Mouse (Mus musculus) cerebellum, adult 11 months (tissue): ENCODE data around the gene Timm9.
"Not testable (repeated sequence)": the region's sequence is repeated elsewhere in the genome, so short reads cannot be mapped to it uniquely, and the experiment has no call there.

Source experiments
- DNase-seq: peaks from one replicate; pipeline ENCODE4 v3.0.0; 2022

The Timm9 gene

GRCm38 (mm10) chr12:71104275-71104674 is 32.2 kb downstream of the Timm9 start:
- DNase-seq, result not testable (repeated sequence)

- DNase-seq, result no peak
These were observed 50.2 kb downstream of the Timm9 start for GRCm38 (mm10) chr12:71086331-71086730.
